Mouse (Mus musculus): ENCODE data around the gene Gm4763. TPM values are rescaled to one million over a fixed set of nuclear protein-coding genes. Genes with fewer than 3 reads are reported as not detected.

Gm4763 gene
- not detected in 2 replicates for polyA plus RNA-seq (2015; fragmentation: Nextera tagmentation; extraction: Ambion mirVana)

GRCm38 (mm10) chr7:24726808-24727207 is at the start of gene Gm4763:
Gene Gm4763 (minus strand): TSS chr7:24726908.

GRCm38 (mm10) chr7:24760211-24760610 is 33.5 kb upstream of the Gm4763 start, which contains the start of gene Cd177:
Gene Cd177 (minus strand): TSS chr7:24760311.

GRCm38 (mm10) chr7:24708832-24709292 is 17.8 kb downstream of the Gm4763 start, which contains the start of gene BC049730:
Gene BC049730 (plus strand): TSS chr7:24709242.

DNA sequence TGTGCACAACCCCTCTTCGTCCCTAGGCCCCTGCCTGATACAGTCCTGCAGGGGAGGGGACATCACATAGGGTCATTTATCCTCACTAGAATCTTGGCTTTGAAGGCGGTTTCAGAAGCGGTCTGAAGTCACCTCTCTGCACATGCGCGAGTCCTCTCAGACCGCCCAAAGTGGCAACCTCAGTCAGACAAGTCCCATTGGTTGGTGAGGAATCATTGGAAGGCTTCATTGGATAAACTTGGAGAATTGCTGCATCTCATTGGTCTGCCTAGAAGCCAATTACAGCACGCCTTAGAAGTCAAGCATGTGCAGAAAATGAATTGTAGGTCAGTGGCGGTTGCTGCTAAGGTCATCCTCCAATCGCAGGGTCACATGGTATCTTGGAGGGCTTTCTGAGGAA is 50.1 kb downstream of the Gm4763 start, which contains the start of gene Tex101:
TSS of gene Tex101 (minus strand) at position 101 of the 400 bp plus-strand sequence.

Other genes starting within 250 kb of the Gm4763 start
- 5.0 and 8.1 TPM in 2 replicates for gene Cadm4, start 244.9 kb downstream of the Gm4763 start, polyA plus RNA-seq (2015; fragmentation: Nextera tagmentation; extraction: Ambion mirVana)
- gene Zfp428, start 219.9 kb downstream of the Gm4763 start, polyA plus RNA-seq (2015; fragmentation: Nextera tagmentation; extraction: Ambion mirVana): 24.2 and 36.0 TPM in 2 replicates
- 0.11 TPM in 1 of 2 replicates, not detected in the other for gene AC161166.1, start 214.5 kb downstream of the Gm4763 start, polyA plus RNA-seq (2015; fragmentation: Nextera tagmentation; extraction: Ambion mirVana)
- gene Irgq, start 196.2 kb downstream of the Gm4763 start, polyA plus RNA-seq (2015; fragmentation: Nextera tagmentation; extraction: Ambion mirVana): 5.6 and 6.5 TPM in 2 replicates
- 0.28 and 0.41 TPM in 2 replicates for gene Pinlyp, start 180.8 kb downstream of the Gm4763 start, polyA plus RNA-seq (2015; fragmentation: Nextera tagmentation; extraction: Ambion mirVana)
- gene Xrcc1, start 180.6 kb downstream of the Gm4763 start, polyA plus RNA-seq (2015; fragmentation: Nextera tagmentation; extraction: Ambion mirVana): 35.5 and 44.2 TPM in 2 replicates
- gene Ethe1, start 139.4 kb downstream of the Gm4763 start, polyA plus RNA-seq (2015; fragmentation: Nextera tagmentation; extraction: Ambion mirVana): 20.5 and 25.9 TPM in 2 replicates
- 2.8 and 5.6 TPM in 2 replicates for gene Zfp575, start 139.3 kb downstream of the Gm4763 start, polyA plus RNA-seq (2015; fragmentation: Nextera tagmentation; extraction: Ambion mirVana)
- gene Phldb3, start 116.1 kb downstream of the Gm4763 start, polyA plus RNA-seq (2015; fragmentation: Nextera tagmentation; extraction: Ambion mirVana): 0.30 and 0.36 TPM in 2 replicates
- gene Lypd3, start 90.4 kb downstream of the Gm4763 start, polyA plus RNA-seq (2015; fragmentation: Nextera tagmentation; extraction: Ambion mirVana): 1.6 and 2.0 TPM in 2 replicates
- not detected in 2 replicates for gene Tex101, start 50.2 kb downstream of the Gm4763 start, polyA plus RNA-seq (2015; fragmentation: Nextera tagmentation; extraction: Ambion mirVana)
- not detected in 2 replicates for gene BC049730, start 17.7 kb downstream of the Gm4763 start, polyA plus RNA-seq (2015; fragmentation: Nextera tagmentation; extraction: Ambion mirVana)
- gene Cd177, start 33.4 kb upstream of the Gm4763 start, polyA plus RNA-seq (2015; fragmentation: Nextera tagmentation; extraction: Ambion mirVana): 0.63 and 0.84 TPM in 2 replicates
- gene Ceacam10, start 50.3 kb upstream of the Gm4763 start, polyA plus RNA-seq (2015; fragmentation: Nextera tagmentation; extraction: Ambion mirVana): 0.36 and 0.82 TPM in 2 replicates
- gene Gm9844, start 135.3 kb upstream of the Gm4763 start, polyA plus RNA-seq (2015; fragmentation: Nextera tagmentation; extraction: Ambion mirVana): 9.4 and 19.0 TPM in 2 replicates
- gene Lypd4, start 143.0 kb upstream of the Gm4763 start, polyA plus RNA-seq (2015; fragmentation: Nextera tagmentation; extraction: Ambion mirVana): not detected in 2 replicates
- gene Dmrtc2, start 143.1 kb upstream of the Gm4763 start, polyA plus RNA-seq (2015; fragmentation: Nextera tagmentation; extraction: Ambion mirVana): not detected in 2 replicates
- 1,981 and 2,504 TPM in 2 replicates for gene Rps19, start 157.5 kb upstream of the Gm4763 start, polyA plus RNA-seq (2015; fragmentation: Nextera tagmentation; extraction: Ambion mirVana)
- 2.2 and 3.0 TPM in 2 replicates for gene Cd79a, start 170.5 kb upstream of the Gm4763 start, polyA plus RNA-seq (2015; fragmentation: Nextera tagmentation; extraction: Ambion mirVana)
- 50.7 and 65.6 TPM in 2 replicates for gene Arhgef1, start 176.0 kb upstream of the Gm4763 start, polyA plus RNA-seq (2015; fragmentation: Nextera tagmentation; extraction: Ambion mirVana)
- gene Gm4881, start 217.6 kb upstream of the Gm4763 start, polyA plus RNA-seq (2015; fragmentation: Nextera tagmentation; extraction: Ambion mirVana): not detected in 2 replicates
- 474 and 646 TPM in 2 replicates for gene Rabac1, start 245.8 kb upstream of the Gm4763 start, polyA plus RNA-seq (2015; fragmentation: Nextera tagmentation; extraction: Ambion mirVana)